Mouse (Mus musculus) lung, embryonic 15.5 days (tissue): ENCODE data around the gene Smim12. TPM values are rescaled to one million over a fixed set of nuclear protein-coding genes. Genes with fewer than 3 reads are reported as not detected.

Experiments used
- ATAC-seq: fragments of 200-750 bp; cut with Nextera tagmentation; 2 replicates; pipeline ENCODE4 v1.8.0; 2017; ENCODE audit warnings: moderate number of reproducible peaks, borderline replicate concordance; ENCODE audit not compliant: low FRiP score, low TSS enrichment; ENCODE audit errors: extremely low read depth
- H3K27ac ChIP-seq: fragments of 300-500 bp; sonication (generic); 2 replicates; pipeline ENCODE4 v1.5.1; 2015; ENCODE audit warnings: moderate library complexity, mild to moderate bottlenecking, inconsistent platforms
- H3K27me3 ChIP-seq: fragments of 300-500 bp; sonication (generic); 2 replicates; pipeline ENCODE4 v1.6.1; 2015; ENCODE audit warnings: inconsistent platforms
- H3K36me3 ChIP-seq: fragments of 300-500 bp; sonication (generic); 2 replicates; pipeline ENCODE4 v1.6.1; 2015; ENCODE audit warnings: inconsistent platforms
- H3K4me1 ChIP-seq: fragments of 300-500 bp; sonication (generic); 2 replicates; pipeline ENCODE4 v1.6.1; 2015; ENCODE audit warnings: inconsistent platforms
- H3K4me2 ChIP-seq: fragments of 300-500 bp; sonication (generic); 2 replicates; pipeline ENCODE4 v1.6.1; 2015; ENCODE audit warnings: inconsistent platforms, mild to moderate bottlenecking, moderate library complexity
- H3K4me3 ChIP-seq: fragments of 300-500 bp; sonication (generic); 2 replicates; pipeline ENCODE4 v1.5.1; 2015; ENCODE audit warnings: mild to moderate bottlenecking, inconsistent platforms
- H3K9ac ChIP-seq: fragments of 300-500 bp; sonication (generic); 2 replicates; pipeline ENCODE4 v1.6.1; 2015; ENCODE audit warnings: inconsistent platforms
- H3K9me3 ChIP-seq: fragments of 300-500 bp; sonication (generic); 2 replicates; pipeline ENCODE4 v1.6.1; 2016; ENCODE audit warnings: inconsistent platforms
- WGBS: fragments of 180-500 bp; shearing (Covaris S2); methylation state at CpG from one replicate; pipeline ENCODE4 v1.1.7; 2015; 5-methylcytosine and 5-hydroxymethylcytosine counted together
- polyA plus RNA-seq: library from polyadenylated mRNA; unstranded; fragments of >200 nt; fragmentation: Nextera tagmentation; extraction: Ambion mirVana; gene quantifications from 2 replicates; pipeline ENCODE4 v1.2.1, GENCODE M21; 2015

The Smim12 gene
- polyA plus RNA-seq, 1 experiment from 2014 or later = 57.2 TPM

- Histone ChIP-seq H3K9ac (peak overlapping the region; percentile 44), H3K4me3 (peak overlapping the region; percentile 54), H3K27ac (no peak overlapping the region), H3K4me2 (peak overlapping the region; percentile 99), H3K9me3 (no peaks in the 10 kb centered on the region), H3K36me3 (no peaks in the 10 kb centered on the region), H3K27me3 (peaks cover 50% of the 10 kb centered on the region), H3K4me1 (peaks cover 8% of the 10 kb centered on the region)
- WGBS = 2% methylated on average over 14 of the region's 14 CpGs
- no peak for ATAC-seq
Measured at GRCm38 (mm10) chr4:127236631-127237030, 7.0 kb upstream of the Smim12 start.

- Histone ChIP-seq H3K36me3 (no peaks in the 10 kb centered on the region), H3K4me1 (peaks cover 8% of the 10 kb centered on the region), H3K4me3 (no peak overlapping the region), H3K9ac (no peak overlapping the region), H3K27me3 (peaks cover 50% of the 10 kb centered on the region), H3K9me3 (no peaks in the 10 kb centered on the region), H3K4me2 (peak overlapping the region; percentile 99), H3K27ac (no peak overlapping the region)
- ATAC-seq = no peak
- 55% methylated on average over 10 of the region's 10 CpGs for WGBS
Measured at GRCm38 (mm10) chr4:127237271-127237670, 6.3 kb upstream of the Smim12 start.

GRCm38 (mm10) chr4:127242696-127243095 lies 888 bp upstream of the Smim12 start:
- no peak overlapping the region for H3K4me2 ChIP-seq

GRCm38 (mm10) chr4:127243953-127244352 lies 369 bp downstream of the Smim12 start:
- H3K36me3 ChIP-seq = peaks cover 15% of the 10 kb centered on the region
- peak overlapping the region; percentile 66 for H3K4me3 ChIP-seq
- no peaks in the 10 kb centered on the region for H3K9me3 ChIP-seq
- 0 out of 2 replicates have a peak overlapping the region, but pooled peaks have one; percentile 1 for H3K27ac ChIP-seq
- peak overlapping the region; percentile 78 for H3K4me2 ChIP-seq
- H3K27me3 ChIP-seq = no peaks in the 10 kb centered on the region
- 0% methylated on average over 26 of the region's 26 CpGs for WGBS
- peaks cover 13% of the 10 kb centered on the region for H3K4me1 ChIP-seq
- no peak; the same call in none of the 2 replicates for ATAC-seq
- peak overlapping the region; percentile 75 for H3K9ac ChIP-seq

More at GRCm38 (mm10) chr4:127242696-127243095, 888 bp upstream of the Smim12 start:
- H3K4me1 ChIP-seq = peaks cover 13% of the 10 kb centered on the region
- H3K9ac ChIP-seq = no peak overlapping the region
- no peak for ATAC-seq
- 50% methylated on average over 6 of the region's 6 CpGs for WGBS
- peaks cover 8% of the 10 kb centered on the region for H3K36me3 ChIP-seq
- no peak overlapping the region for H3K27ac ChIP-seq
- H3K9me3 ChIP-seq = no peaks in the 10 kb centered on the region
- no peak overlapping the region for H3K4me3 ChIP-seq
- H3K27me3 ChIP-seq = peaks cover 9% of the 10 kb centered on the region; the same call in 1 of the 2 replicates

- no peak overlapping the region for H3K4me2 ChIP-seq
- no peak overlapping the region for H3K9ac ChIP-seq
- H3K4me3 ChIP-seq = no peak overlapping the region
- under 1% methylated on average over 5 of the region's 5 CpGs for WGBS
- peaks cover 15% of the 10 kb centered on the region for H3K36me3 ChIP-seq
- peak; percentile 73 for ATAC-seq
- no peaks in the 10 kb centered on the region for H3K27me3 ChIP-seq
- H3K27ac ChIP-seq = no peak overlapping the region
- no peaks in the 10 kb centered on the region for H3K9me3 ChIP-seq
- H3K4me1 ChIP-seq = peaks cover 21% of the 10 kb centered on the region
Measured at GRCm38 (mm10) chr4:127249701-127250349, 6.2 kb downstream of the Smim12 start.

GRCm38 (mm10) chr4:127251963-127252585 lies 8.5 kb downstream of the Smim12 start:
- Histone ChIP-seq H3K27me3 (no peaks in the 10 kb centered on the region), H3K4me3 (no peak overlapping the region), H3K9me3 (no peaks in the 10 kb centered on the region), H3K36me3 (peaks cover 13% of the 10 kb centered on the region), H3K9ac (no peak overlapping the region), H3K4me2 (peak overlapping the region; percentile 27), H3K27ac (no peak overlapping the region), H3K4me1 (peaks cover 17% of the 10 kb centered on the region)
- WGBS = 37% methylated on average over 22 of the region's 22 CpGs
- ATAC-seq = peak; percentile 41

GRCm38 (mm10) chr4:127256739-127257138 lies 13.2 kb downstream of the Smim12 start:
- Histone ChIP-seq H3K4me2 (no peak overlapping the region), H3K4me3 (no peak overlapping the region), H3K36me3 (no peaks in the 10 kb centered on the region), H3K27ac (no peak overlapping the region), H3K4me1 (peaks cover 24% of the 10 kb centered on the region), H3K9me3 (no peaks in the 10 kb centered on the region), H3K27me3 (no peaks in the 10 kb centered on the region), H3K9ac (no peak overlapping the region)
- ATAC-seq = no peak
- WGBS = 46% methylated on average over 5 of the region's 5 CpGs

- Histone ChIP-seq H3K36me3 (no peaks in the 10 kb centered on the region), H3K4me1 (peaks cover 16% of the 10 kb centered on the region), H3K4me2 (no peak overlapping the region), H3K4me3 (no peak overlapping the region), H3K27ac (peak overlapping the region; percentile 46), H3K9ac (no peak overlapping the region), H3K27me3 (no peaks in the 10 kb centered on the region), H3K9me3 (no peaks in the 10 kb centered on the region)
- WGBS = 20% methylated on average over 12 of the region's 12 CpGs
- peak; percentile 68; the same call in 1 of the 2 replicates for ATAC-seq
Measured at GRCm38 (mm10) chr4:127258186-127258897, 14.8 kb downstream of the Smim12 start.

GRCm38 (mm10) chr4:127261601-127262000 lies 18.0 kb downstream of the Smim12 start:
- H3K27ac ChIP-seq = no peak overlapping the region
- 84% methylated on average over 14 of the region's 14 CpGs for WGBS
- H3K4me1 ChIP-seq = peaks cover 16% of the 10 kb centered on the region
- no peak overlapping the region for H3K9ac ChIP-seq
- H3K4me3 ChIP-seq = no peak overlapping the region
- H3K4me2 ChIP-seq = no peak overlapping the region
- no peaks in the 10 kb centered on the region for H3K27me3 ChIP-seq
- no peaks in the 10 kb centered on the region for H3K36me3 ChIP-seq
- no peaks in the 10 kb centered on the region for H3K9me3 ChIP-seq
- ATAC-seq = no peak

GRCm38 (mm10) chr4:127263438-127264182 lies 20.0 kb downstream of the Smim12 start:
- H3K4me1 ChIP-seq = peaks cover 4% of the 10 kb centered on the region
- no peaks in the 10 kb centered on the region for H3K36me3 ChIP-seq
- no peak overlapping the region for H3K9ac ChIP-seq
- peak overlapping the region; percentile 75 for H3K27ac ChIP-seq
- no peaks in the 10 kb centered on the region for H3K9me3 ChIP-seq
- ATAC-seq = peak; percentile 84
- WGBS = 57% methylated on average over 19 of the region's 19 CpGs
- H3K4me2 ChIP-seq = no peak overlapping the region
- no peaks in the 10 kb centered on the region for H3K27me3 ChIP-seq
- H3K4me3 ChIP-seq = no peak overlapping the region

GRCm38 (mm10) chr4:127264183-127264554 lies 20.6 kb downstream of the Smim12 start:
- no peak for ATAC-seq
- Histone ChIP-seq H3K27ac (peak overlapping the region; percentile 66), H3K4me2 (no peak overlapping the region)

More at GRCm38 (mm10) chr4:127264183-127264554, 20.6 kb downstream of the Smim12 start:
- no peaks in the 10 kb centered on the region for H3K9me3 ChIP-seq
- WGBS = 63% methylated on average over 5 of the region's 5 CpGs
- no peaks in the 10 kb centered on the region for H3K4me1 ChIP-seq
- no peak overlapping the region for H3K4me3 ChIP-seq
- H3K27me3 ChIP-seq = no peaks in the 10 kb centered on the region; the same call in 1 of the 2 replicates
- H3K36me3 ChIP-seq = no peaks in the 10 kb centered on the region
- H3K9ac ChIP-seq = no peak overlapping the region
